Mouse (Mus musculus) gastrocnemius, adult 2 months (tissue): Measurements from ENCODE around the gene Kctd5. TPM values are rescaled to one million over a fixed set of nuclear protein-coding genes. Genes with fewer than 3 reads are reported as not detected.

ENCODE experiments used
- DNase-seq: peaks from one replicate; pipeline ENCODE4 v3.0.0; 2022
- H3K27ac ChIP-seq: fragments of 200-600 bp; 2 replicates; pipeline ENCODE4 v1.8.1; 2022; ENCODE audit warnings: mild to moderate bottlenecking
- H3K4me3 ChIP-seq: fragments of 200-600 bp; 2 replicates; pipeline ENCODE4 v1.8.1; 2022; ENCODE audit warnings: mild to moderate bottlenecking, moderate library complexity
- CTCF ChIP-seq: fragments of 200-600 bp; IDR thresholded peaks from 2 replicates; pipeline ENCODE4 v1.8.1; 2022; ENCODE audit warnings: antibody characterized with exemption, mild to moderate bottlenecking, moderate library complexity
- intact Hi-C: fragments of 180-260 bp; cut with DNase I; formaldehyde crosslinking; loops from one replicate; pipeline ENCODE4 v1.15.1; 2025
- microRNA-seq: library from miRNA; unstranded; fragments of <30 nt; microRNA quantifications from one replicate; pipeline ENCODE4 v1.2.0, GENCODE M21; 2021
- total RNA-seq, 2 experiments: library from RNA; stranded (reverse); gene quantifications; 2 replicates each; pipeline ENCODE4 v1.2.3; 2021

The Kctd5 gene
- total RNA-seq, 2 experiments from 2014 or later = 6.9 to 10.4 TPM

GRCm38 (mm10) chr17:23997901-23998300 is 75.4 kb downstream of the Kctd5 start, which contains the start of gene Prss22:
Prss22 (minus strand) TSS chr17:23998100.
- Histone ChIP-seq H3K27ac (no peak within 1 kb of the TSS), H3K4me3 (no peak within 1 kb of the TSS)
- intact Hi-C loops = no loop called here
- no peak for TF ChIP-seq CTCF
- peak; percentile 5 for DNase-seq

Small RNA genes lying within 50 kb of the gene (microRNA-seq; reads per million reads assigned to microRNA genes)
- gene Gm27700 = not detected

Other genes with a start within 250 kb of the Kctd5 start
- gene Elob, start 244.3 kb downstream of the Kctd5 start, total RNA-seq = 100 to 1,000 TPM; 296 to 351 TPM
- not detected for gene Prss33, start 237.4 kb downstream of the Kctd5 start, total RNA-seq
- not detected for gene Prss32, start 229.6 kb downstream of the Kctd5 start, total RNA-seq
- gene Prss41, start 229.3 kb downstream of the Kctd5 start, total RNA-seq = not detected
- gene Prss21, start 205.4 kb downstream of the Kctd5 start, total RNA-seq = not detected
- not detected for gene Dcpp1, start 192.6 kb downstream of the Kctd5 start, total RNA-seq
- gene Dcpp2, start 192.6 kb downstream of the Kctd5 start, total RNA-seq = not detected
- not detected for gene Dcpp3, start 156.0 kb downstream of the Kctd5 start, total RNA-seq
- gene Sbp, start 131.8 kb downstream of the Kctd5 start, total RNA-seq = not detected
- gene Sbpl, start 118.2 kb downstream of the Kctd5 start, total RNA-seq = not detected
- gene Prss30, start 92.9 kb downstream of the Kctd5 start, total RNA-seq = not detected
- gene Prss22, start 75.4 kb downstream of the Kctd5 start, total RNA-seq = not detected
- gene Prss27, start 35.3 kb downstream of the Kctd5 start, total RNA-seq = not detected
- gene Pdpk1, start 77.4 kb upstream of the Kctd5 start, total RNA-seq = 10 to 100 TPM; 35.1 to 39.7 TPM
- gene Amdhd2, start 90.3 kb upstream of the Kctd5 start, total RNA-seq = 1 to 10 TPM; 8.4 to 8.8 TPM
- gene Atp6v0c, start 96.2 kb upstream of the Kctd5 start, total RNA-seq = 100 to 1,000 TPM; 147 to 152 TPM
- 1 to 10 TPM; 4.0 to 7.1 TPM for gene Tbc1d24, start 132.1 kb upstream of the Kctd5 start, total RNA-seq
- gene Ntn3, start 136.0 kb upstream of the Kctd5 start, total RNA-seq = under 1 TPM; 0.31 to 0.39 TPM
- 1 to 10 TPM; 1.4 to 2.5 TPM for gene Tedc2, start 147.4 kb upstream of the Kctd5 start, total RNA-seq
- gene Ccnf, start 178.0 kb upstream of the Kctd5 start, total RNA-seq = under 1 TPM; 0.41 to 0.64 TPM